Mouse (Mus musculus) frontal cortex, postnatal 14 days (tissue): ENCODE measurements around the gene S100a9.

Experiments
- DNase-seq, 2 experiments: peaks; one replicate each; pipeline ENCODE4 v3.0.0; 2022; ENCODE audit warnings: low spot score in 2 of 2

S100a9 gene

GRCm38 (mm10) chr3:90695613-90696012 is at the start of gene S100a9:
S100a9 (minus strand) TSS chr3:90695721.
- no peak for DNase-seq

DNA sequence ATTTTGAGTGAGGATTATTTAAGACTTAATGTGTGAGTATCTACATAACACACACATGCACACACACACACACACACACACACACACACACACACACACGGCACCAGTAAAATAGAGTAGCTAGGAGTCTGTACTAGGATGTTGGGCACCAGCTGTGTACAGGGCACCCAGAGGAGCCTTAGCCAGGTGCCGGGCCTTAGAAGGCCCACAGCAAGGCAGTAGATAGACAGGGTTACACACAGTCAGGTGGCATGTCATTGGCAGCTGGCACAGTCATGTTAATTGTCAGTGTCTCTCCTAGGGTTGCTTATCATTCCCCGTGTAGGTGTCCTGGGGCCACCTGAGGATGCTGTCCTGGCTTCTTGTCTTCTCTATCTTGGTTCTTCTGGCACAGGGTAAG is 31.1 kb upstream of the S100a9 start, which contains the start of gene Pglyrp4:
TSS of gene Pglyrp4 (plus strand) at position 301 of the 400 bp plus-strand sequence.
- no peak for DNase-seq

DNA sequence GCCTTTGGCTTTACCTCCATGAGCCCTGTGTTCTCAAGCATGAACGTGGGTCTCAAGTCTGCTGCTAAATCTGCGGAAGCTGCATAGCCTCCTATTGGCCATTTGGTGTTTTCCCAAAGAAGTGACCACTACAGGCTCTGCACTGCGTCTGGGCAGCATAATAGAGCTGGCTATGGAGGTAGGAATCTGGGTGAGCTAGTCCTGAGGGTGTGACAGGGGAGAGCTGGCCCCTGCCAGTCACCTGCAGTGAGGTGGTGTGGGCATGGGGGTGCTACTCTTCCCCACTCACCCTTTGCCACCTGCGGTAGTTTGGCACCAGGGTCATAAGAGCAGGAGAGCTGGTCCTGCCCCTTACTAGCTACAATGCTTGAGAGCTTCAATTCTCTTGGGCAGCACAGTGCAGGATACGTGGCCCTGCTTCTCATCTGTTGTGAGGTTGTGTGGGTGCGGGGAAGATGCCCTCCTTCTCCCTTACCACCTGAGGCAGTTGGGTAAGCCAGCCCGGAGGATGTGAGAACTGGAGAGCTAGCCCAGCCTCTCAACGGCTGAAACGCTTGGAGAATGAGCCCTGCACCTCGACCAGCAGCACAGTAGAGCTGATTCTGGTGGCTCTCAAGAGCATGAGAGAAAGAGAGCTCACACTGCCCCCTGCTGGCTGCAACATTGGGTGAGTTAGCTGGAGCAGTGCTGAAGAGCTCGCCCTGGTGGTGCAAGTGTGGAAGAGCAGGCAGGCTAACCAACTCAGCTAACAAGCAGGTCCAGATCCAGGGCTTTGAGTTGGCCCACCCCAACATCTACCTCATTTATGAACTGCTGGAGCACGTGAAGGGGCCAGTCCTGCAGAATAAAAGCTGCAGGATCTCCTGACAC is 14.3 kb upstream of the S100a9 start:
- DNase-seq = peak; percentile 62 to 72

GRCm38 (mm10) chr3:90708523-90709202 is 13.1 kb upstream of the S100a9 start:
- peak in 1 of 2 experiments; percentile 5 for DNase-seq

DNA sequence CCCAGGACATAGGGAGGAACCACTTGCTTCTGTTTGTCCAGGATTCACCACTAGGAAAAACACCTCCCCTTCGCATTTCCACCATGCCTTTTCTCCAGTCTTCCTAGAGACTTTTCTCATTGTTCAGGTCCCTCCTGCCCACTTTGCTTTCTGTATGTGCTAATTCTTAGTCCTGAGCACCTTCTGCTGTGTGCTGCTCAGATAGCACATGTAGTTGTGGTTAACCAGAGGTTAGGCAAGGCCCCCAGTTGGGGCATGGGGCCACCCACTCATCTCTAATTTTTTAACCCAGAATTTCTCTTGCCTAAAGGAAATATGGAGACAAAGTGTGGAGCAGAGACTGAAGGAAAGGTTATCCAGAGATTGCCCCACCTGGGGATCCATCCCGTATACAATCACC is 6.7 kb upstream of the S100a9 start:
- no peak for DNase-seq

GRCm38 (mm10) chr3:90693496-90693895 is 2.0 kb downstream of the S100a9 start:
- no peak for DNase-seq

DNA sequence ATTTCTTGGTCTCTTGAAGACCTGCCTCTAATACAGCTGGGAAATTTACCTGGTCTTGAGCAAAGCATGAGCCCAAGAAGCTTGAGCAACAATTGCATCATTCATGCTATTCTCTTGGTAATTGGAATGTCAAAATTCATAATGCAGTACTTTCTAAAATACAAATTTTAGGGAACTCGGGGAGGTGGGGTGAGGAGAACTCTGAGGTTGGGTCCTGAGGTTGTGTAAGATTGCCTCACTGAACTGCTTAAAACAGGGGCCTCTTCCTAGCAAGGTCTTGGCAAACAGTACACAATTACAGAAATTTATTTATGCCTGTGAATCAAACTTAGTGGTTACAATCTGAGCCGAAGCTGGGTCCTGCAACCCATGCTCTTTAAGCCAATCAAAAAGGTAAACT is 8.7 kb downstream of the S100a9 start:
- no peak for DNase-seq

GRCm38 (mm10) chr3:90683929-90684328 is 11.6 kb downstream of the S100a9 start:
- DNase-seq = no peak

GRCm38 (mm10) chr3:90678656-90679055 is 16.9 kb downstream of the S100a9 start:
- DNase-seq = no peak

DNA sequence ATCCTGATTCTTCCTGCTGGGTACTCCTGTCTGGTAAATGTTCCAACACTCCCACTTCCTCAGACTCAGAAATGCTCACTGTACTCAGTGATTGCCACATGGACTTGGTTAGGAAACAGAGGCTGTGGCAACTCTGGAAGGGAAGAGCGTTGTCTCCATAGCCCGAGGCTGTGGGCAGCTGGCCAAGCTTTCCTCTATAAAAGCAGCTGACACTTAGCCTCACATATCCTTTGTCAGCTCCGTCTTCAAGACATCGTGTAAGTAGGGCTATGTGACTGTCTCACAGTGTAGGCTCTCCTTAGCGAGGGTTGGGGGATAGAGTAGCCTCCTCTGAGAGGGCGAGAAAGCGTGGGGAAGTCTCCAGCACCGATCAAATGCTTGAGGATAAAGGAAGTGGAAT is 26.7 kb downstream of the S100a9 start, which contains the start of gene S100a8:
TSS of gene S100a8 (plus strand) at position 133 of the 400 bp plus-strand sequence.
- no peak for DNase-seq

GRCm38 (mm10) chr3:90664219-90664618 is 31.3 kb downstream of the S100a9 start:
- DNase-seq = no peak

DNA sequence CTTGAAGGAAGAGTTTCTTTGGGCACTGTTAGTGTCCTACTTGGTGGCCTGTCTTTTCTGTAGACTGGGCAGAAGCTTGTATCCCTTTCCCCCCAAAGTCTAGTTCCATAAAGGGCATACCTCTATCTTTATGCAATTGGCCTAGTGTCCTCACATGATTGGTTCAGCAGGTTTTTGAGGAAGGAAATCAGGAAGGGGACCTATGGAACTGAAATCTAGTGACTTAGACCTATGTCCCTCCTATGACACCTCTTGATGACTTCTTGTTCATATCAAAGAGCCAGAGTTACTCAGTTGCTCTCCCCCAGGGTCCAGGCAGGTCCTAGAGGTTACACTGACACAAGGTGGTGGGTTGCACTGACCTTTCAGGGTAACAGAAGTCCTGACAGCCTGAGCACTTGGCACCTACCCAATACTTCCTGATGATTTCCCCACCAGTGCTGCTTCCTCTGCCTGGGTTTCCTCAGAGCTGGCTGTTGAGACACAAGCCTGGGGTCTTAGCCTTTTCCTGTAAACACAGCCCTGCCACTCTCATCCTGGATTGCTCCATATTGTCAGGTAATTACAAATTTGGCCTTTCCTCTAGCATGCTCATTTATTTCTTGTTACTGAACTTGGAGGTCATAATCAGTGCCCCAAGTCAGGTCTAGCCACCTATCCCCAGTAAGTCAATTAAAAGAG is 36.0 kb downstream of the S100a9 start:
- no peak for DNase-seq

- no peak for DNase-seq
Measured at GRCm38 (mm10) chr3:90657405-90657804, 38.1 kb downstream of the S100a9 start.

DNA sequence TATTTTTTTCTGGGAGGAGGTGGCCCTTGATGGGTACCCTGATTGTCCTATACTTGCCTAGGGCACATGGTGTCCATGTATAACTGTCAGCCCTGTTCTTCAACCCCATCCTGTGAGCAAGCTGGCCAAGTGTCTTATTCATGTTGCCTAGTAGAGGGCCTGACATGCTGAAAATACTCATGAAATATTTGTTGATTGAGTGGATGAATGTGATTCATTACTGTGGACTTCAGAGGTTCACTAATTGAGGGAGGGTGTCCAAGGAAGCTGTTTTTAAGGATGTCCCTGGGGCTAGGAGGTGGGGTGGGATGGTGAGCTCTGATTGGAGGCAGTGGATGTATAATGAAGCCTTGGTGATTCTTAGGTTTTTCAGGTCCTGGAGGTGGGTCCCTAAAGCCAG is 41.8 kb downstream of the S100a9 start, which contains the start of gene S100a7a:
TSS of gene S100a7a (plus strand) at position 301 of the 400 bp plus-strand sequence.
- DNase-seq = no peak

GRCm38 (mm10) chr3:90652878-90653508 is 42.5 kb downstream of the S100a9 start:
- DNase-seq = peak; percentile 51 to 79

DNA sequence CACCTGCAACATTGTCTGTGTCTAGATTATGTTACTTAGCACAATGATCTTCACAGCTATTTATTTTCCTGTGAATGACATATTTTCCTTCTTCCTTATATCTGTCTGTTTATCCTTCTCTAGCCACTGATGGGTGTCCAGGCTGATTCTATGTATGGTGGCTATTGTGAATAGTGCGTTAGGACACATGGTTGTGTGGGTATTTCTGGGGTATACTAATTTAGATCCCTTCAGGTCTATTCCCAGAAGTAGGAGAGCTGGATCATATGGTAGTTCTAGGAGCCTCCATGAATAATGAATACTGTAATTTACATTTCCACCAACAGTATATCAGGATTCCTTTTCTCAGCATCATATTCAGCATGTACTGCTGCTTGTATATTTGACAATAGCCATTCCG is 45.7 kb downstream of the S100a9 start:
- DNase-seq = no peak

- no peak for DNase-seq
Measured at GRCm38 (mm10) chr3:90648981-90649380, 46.5 kb downstream of the S100a9 start.

- DNase-seq = no peak
Measured at GRCm38 (mm10) chr3:90647291-90647690, 48.2 kb downstream of the S100a9 start.

DNA sequence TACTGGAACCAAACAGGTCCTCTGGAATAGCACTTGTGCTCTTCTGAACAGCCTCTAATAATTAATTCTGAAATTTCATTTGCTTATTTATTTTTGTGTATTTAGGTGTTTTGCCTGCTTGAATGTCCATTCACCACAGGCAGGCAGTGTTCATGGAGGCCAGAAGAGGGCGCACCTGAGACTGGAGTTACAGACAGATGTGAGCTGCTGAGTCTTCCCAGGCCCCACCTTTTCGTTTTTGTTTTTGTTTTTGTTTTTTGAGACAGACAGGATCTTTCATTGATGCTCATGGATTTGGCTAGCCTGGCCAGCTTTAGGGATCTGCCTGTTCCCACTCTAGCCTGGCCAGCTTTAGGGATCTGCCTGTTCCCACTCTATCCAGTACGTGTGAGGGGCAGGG is 51.3 kb downstream of the S100a9 start:
- DNase-seq = no peak
